Mouse (Mus musculus) intestine, embryonic 14.5 days (tissue): ENCODE measurements around the gene Lmntd1. TPM values are rescaled to one million over a fixed set of nuclear protein-coding genes. Genes with fewer than 3 reads are reported as not detected.

Experiments
- ATAC-seq: fragments of 200-750 bp; cut with Nextera tagmentation; replicated peaks from 2 replicates; pipeline ENCODE4 v1.8.0; 2017; ENCODE audit warnings: low read depth, moderate number of reproducible peaks, moderate TSS enrichment, moderate library complexity; ENCODE audit not compliant: low FRiP score, low TSS enrichment
- DNase-seq: peaks from one replicate; pipeline ENCODE4 v3.0.0-alpha.2; 2018; ENCODE audit warnings: low spot score
- H3K27ac ChIP-seq: fragments of 300-500 bp; sonication (generic); 2 replicates; pipeline ENCODE4 v1.5.1; 2014; ENCODE audit warnings: low read depth, mild to moderate bottlenecking, control low read depth
- H3K27me3 ChIP-seq: fragments of 300-500 bp; sonication (generic); replicated peaks from 2 replicates; pipeline ENCODE4 v1.6.1; 2014; ENCODE audit warnings: low read length, control low read depth; ENCODE audit not compliant: control insufficient read depth, insufficient read depth
- H3K36me3 ChIP-seq: fragments of 300-500 bp; sonication (generic); 2 replicates; pipeline ENCODE4 v1.6.1; 2014; ENCODE audit warnings: low read length, control low read depth; ENCODE audit not compliant: control insufficient read depth, insufficient read depth
- H3K4me1 ChIP-seq: fragments of 300-500 bp; sonication (generic); replicated peaks from 2 replicates; pipeline ENCODE4 v1.6.1; 2014; ENCODE audit warnings: low read length, control low read depth, mixed read lengths; ENCODE audit not compliant: control insufficient read depth, insufficient read depth
- H3K4me2 ChIP-seq: fragments of 300-500 bp; sonication (generic); 2 replicates; pipeline ENCODE4 v1.6.1; 2014; ENCODE audit warnings: low read length
- H3K4me3 ChIP-seq: fragments of 300-500 bp; sonication (generic); 2 replicates; pipeline ENCODE4 v1.5.1; 2014; ENCODE audit warnings: low read depth, low read length, control low read depth, mixed read lengths
- H3K9ac ChIP-seq: fragments of 300-500 bp; sonication (generic); 2 replicates; pipeline ENCODE4 v1.6.1; 2014; ENCODE audit warnings: mild to moderate bottlenecking, low read length
- H3K9me3 ChIP-seq: fragments of 300-500 bp; sonication (generic); 2 replicates; pipeline ENCODE4 v1.6.1; 2016; ENCODE audit warnings: low read length, control low read depth; ENCODE audit not compliant: control insufficient read depth
- WGBS: fragments of 180-500 bp; shearing (Covaris S2); extraction: QIAGEN DNeasy Blood & Tissue Kit; methylation state at CpG from one replicate; pipeline ENCODE4 v1.1.7; 2014; 5-methylcytosine and 5-hydroxymethylcytosine counted together
- polyA plus RNA-seq: library from polyadenylated mRNA; unstranded; fragments of >200 nt; fragmentation: Nextera tagmentation; extraction: Ambion mirVana; gene quantifications from 2 replicates; pipeline ENCODE4 v1.2.1, GENCODE M21; 2014

Gene Lmntd1
- polyA plus RNA-seq, 1 experiment from 2014 or later: 0.27 TPM

DNA sequence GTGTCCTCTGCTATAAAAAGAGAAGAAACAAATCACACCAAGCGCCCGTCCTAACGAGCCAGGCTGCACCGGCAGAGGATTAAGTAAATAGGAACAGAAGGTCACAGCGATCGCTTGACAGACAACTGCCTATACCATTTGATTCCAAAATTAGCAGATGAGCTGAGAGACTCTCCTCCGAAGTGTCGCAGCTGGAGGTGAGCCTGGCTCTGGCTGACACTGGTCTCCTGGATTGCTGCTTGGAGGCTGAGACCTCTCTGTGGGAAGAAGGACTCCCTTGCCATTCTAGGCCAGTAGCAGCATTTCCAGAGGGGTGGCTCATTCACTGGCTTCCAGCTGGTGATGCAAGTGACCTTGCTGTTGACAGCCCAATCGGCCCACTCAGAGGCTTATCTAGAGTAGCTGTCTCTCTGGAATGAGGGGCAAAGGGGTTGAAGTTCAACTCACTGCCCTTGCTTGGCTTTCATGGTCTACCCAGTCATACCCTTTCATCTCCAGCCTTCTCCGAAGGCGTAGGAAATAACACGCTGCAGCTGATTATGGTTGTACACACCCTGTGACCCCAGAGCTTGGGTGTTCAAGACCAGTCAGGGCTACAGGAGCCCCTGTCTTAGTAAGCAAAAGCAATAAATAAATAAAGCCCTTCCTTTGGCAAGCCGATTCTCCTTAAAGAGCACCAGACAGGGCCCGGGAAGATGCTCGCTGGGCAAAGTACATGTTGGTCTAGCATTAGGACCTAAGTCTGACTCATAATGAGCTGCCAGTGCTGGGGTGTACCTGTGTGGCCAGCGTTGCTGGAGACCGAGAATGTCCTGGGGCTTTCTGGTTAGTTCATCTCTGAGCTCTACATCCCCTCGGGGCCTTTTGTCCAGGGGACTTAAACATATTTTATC lies 278.0 kb downstream of the Lmntd1 start:
- H3K36me3 ChIP-seq: no peaks in the 10 kb centered on the region
- H3K9me3 ChIP-seq: no peaks in the 10 kb centered on the region
- DNase-seq (peak; percentile 58), ATAC-seq (no peak)
- peaks cover 10% of the 10 kb centered on the region; the same call in 1 of the 2 replicates for H3K27me3 ChIP-seq
- peaks cover 7% of the 10 kb centered on the region for H3K4me1 ChIP-seq
- H3K4me3 ChIP-seq: no peak overlapping the region
- H3K4me2 ChIP-seq: no peak overlapping the region
- no peak overlapping the region for H3K27ac ChIP-seq
- H3K9ac ChIP-seq: no peak overlapping the region
- 55% methylated on average over 18 of the region's 18 CpGs for WGBS

DNA sequence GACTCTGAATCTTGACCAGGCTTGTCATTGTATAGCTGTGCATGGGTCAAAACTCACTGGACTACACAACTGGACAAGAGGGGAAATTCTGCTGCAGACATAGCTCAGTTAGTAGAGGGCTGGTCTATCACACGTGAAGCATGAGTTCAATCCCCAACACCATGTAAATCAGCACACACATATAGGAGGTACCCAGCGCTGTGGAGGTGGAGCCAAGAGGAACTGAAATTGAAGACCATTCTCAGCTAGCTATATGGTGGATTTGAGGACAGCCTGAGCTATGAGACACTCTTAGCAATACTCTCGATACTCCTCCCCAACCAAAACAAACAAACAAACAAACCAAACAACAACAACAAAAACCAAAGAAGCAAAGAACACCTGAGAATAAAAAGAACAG lies 279.9 kb downstream of the Lmntd1 start:
- H3K9ac ChIP-seq: no peak overlapping the region
- H3K27me3 ChIP-seq: peaks cover 6% of the 10 kb centered on the region; the same call in 1 of the 2 replicates
- H3K4me3 ChIP-seq: no peak overlapping the region
- H3K9me3 ChIP-seq: no peaks in the 10 kb centered on the region
- H3K36me3 ChIP-seq: no peaks in the 10 kb centered on the region
- DNase-seq: no peak
- 82% methylated on average over 3 of the region's 3 CpGs for WGBS
- ATAC-seq: no peak
- H3K27ac ChIP-seq: no peak overlapping the region
- peaks cover 1% of the 10 kb centered on the region for H3K4me1 ChIP-seq
- H3K4me2 ChIP-seq: no peak overlapping the region

DNA sequence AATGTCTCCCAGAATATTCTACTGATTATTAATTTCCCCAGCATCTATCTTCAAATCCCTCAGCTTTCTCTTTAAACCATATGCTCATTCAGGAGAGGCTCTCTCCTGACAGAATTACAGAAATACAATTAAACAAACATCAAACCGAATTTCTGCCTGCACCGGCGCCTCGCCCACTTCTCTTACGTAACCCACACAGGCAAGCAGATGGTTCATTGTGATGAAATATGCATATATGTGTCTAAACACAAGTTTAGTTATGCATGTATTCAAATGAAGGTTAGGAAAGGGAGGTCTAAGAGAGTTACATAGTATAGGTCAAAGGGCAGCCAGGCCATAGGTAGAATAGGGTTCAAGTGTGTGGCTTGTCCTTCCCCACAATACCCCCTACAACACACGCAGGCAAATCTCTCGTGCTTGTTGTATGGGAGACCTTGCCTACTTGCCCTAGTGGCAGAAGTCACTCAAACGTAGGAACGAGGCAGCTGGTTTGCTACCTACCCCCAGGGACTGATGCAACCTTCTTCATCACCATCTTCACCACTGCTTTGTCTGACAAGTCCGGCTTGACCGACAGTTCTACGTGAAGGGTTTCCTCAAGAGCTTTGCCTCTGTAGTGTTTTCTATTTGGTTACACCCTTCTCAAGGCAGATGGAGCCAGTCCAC lies 287.8 kb downstream of the Lmntd1 start:
- ATAC-seq (no peak), DNase-seq (no peak)
- Histone ChIP-seq H3K9ac (no peak overlapping the region), H3K4me1 (no peaks in the 10 kb centered on the region), H3K9me3 (no peaks in the 10 kb centered on the region), H3K36me3 (no peaks in the 10 kb centered on the region), H3K4me3 (no peak overlapping the region), H3K4me2 (no peak overlapping the region), H3K27ac (no peak overlapping the region), H3K27me3 (no peaks in the 10 kb centered on the region)
- 86% methylated on average over 12 of the region's 12 CpGs for WGBS

DNA sequence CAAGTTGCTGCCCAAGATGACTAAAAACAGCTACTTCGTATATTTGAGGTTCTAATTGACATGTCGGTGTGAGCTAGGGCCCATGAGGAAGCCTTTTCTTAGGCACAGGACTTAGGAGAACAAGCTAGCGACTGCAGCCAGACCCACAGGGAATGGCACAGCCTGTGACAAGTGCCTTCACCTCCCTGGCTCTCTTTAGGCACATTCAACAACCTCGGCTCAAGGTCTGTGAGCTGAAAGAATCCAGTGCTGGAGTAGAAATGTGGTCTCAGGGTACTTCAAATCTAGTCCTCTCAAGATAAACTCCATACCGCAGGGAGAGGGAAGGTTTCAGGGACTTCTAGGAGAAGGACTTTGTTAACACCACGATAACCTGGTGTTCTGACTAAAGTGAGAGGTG lies 289.0 kb downstream of the Lmntd1 start:
- no peak for DNase-seq
- Histone ChIP-seq H3K4me2 (no peak overlapping the region), H3K9me3 (no peaks in the 10 kb centered on the region), H3K9ac (no peak overlapping the region), H3K27me3 (no peaks in the 10 kb centered on the region), H3K27ac (no peak overlapping the region), H3K36me3 (no peaks in the 10 kb centered on the region), H3K4me1 (no peaks in the 10 kb centered on the region), H3K4me3 (no peak overlapping the region)
- ATAC-seq: no peak
- WGBS: 52% methylated on average over 6 of the region's 6 CpGs

DNA sequence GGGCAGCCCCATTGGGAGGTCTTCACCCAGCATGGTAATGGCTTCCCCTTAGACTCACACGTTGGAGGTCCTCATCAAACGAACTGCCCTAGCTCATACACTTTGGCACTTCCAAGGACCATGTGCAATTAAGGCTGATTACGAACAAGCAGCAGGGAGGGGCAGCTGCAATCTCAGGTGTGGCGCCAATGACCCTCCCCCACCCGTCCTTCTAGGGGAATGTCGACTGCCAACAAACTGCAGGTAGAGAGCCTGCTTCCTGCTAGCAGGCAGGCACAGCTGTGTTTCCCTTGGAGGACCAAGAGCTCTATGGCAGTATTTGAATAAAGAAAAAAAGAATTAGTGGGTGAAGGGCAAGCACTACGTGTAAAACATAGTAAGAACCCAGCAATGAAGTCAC lies 289.6 kb downstream of the Lmntd1 start:
- Histone ChIP-seq H3K27me3 (no peaks in the 10 kb centered on the region), H3K9ac (no peak overlapping the region), H3K27ac (no peak overlapping the region), H3K4me3 (no peak overlapping the region), H3K4me1 (no peaks in the 10 kb centered on the region), H3K36me3 (no peaks in the 10 kb centered on the region), H3K4me2 (no peak overlapping the region), H3K9me3 (no peaks in the 10 kb centered on the region)
- ATAC-seq (no peak), DNase-seq (no peak)
- 41% methylated on average over 7 of the region's 7 CpGs for WGBS

DNA sequence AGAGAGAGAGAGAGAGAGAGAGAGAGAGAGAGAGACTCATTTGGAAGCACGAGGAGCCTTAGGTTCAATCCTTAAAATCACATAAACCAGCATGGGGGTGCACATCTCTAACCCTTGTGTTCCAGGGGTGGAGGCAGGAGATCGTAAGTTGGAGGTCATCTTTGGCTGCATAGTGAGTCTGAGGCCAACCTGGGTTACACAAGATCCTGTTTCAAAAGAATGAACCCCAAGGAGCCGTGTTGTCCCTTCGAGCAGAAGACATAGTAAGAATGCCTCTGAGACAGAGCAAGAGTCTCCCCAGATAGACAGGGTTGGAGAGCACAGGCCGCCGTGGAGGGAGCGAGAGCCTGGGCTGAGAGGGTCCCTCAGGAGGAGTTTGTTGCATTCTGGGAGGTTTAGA lies 291.9 kb downstream of the Lmntd1 start:
- Histone ChIP-seq H3K4me1 (no peaks in the 10 kb centered on the region), H3K4me2 (no peak overlapping the region), H3K4me3 (no peak overlapping the region), H3K27me3 (no peaks in the 10 kb centered on the region), H3K27ac (no peak overlapping the region), H3K36me3 (no peaks in the 10 kb centered on the region), H3K9me3 (no peaks in the 10 kb centered on the region), H3K9ac (no peak overlapping the region)
- no peak for DNase-seq
- ATAC-seq: no peak
- 83% methylated on average over 7 of the region's 7 CpGs for WGBS

DNA sequence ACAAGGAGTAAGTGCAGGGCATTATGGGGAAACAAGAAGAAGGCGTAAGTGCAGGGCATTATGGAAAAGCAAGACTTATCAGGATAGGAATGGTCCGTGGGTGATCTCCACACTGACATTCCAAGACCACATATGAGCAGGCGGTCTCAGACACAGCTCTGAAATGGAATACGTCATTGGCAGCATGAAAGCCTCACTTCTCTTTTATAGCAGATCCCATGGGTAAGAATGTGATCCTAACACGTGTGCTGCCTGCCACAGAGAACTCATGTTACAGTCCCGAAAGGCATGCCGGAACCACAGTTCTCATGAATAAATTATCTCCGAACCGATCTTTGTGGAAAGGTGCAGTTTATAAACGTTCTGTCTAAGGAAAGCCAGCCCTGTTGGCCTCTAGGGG lies 294.0 kb downstream of the Lmntd1 start:
- Histone ChIP-seq H3K4me2 (no peak overlapping the region), H3K27me3 (no peaks in the 10 kb centered on the region), H3K4me3 (no peak overlapping the region), H3K36me3 (no peaks in the 10 kb centered on the region), H3K27ac (no peak overlapping the region), H3K4me1 (no peaks in the 10 kb centered on the region), H3K9ac (no peak overlapping the region), H3K9me3 (no peaks in the 10 kb centered on the region)
- no peak for DNase-seq
- ATAC-seq: no peak
- 88% methylated on average over 10 of the region's 10 CpGs for WGBS
